Mouse (Mus musculus) left cerebral cortex, postnatal 14 days (tissue): ENCODE measurements around the gene 2810004N23Rik. TPM values are rescaled to one million over a fixed set of nuclear protein-coding genes. Genes with fewer than 3 reads are reported as not detected.

Experiments
- DNase-seq, 2 experiments: peaks; one replicate each; pipeline ENCODE4 v3.0.0; 2021 to 2022; ENCODE audit warnings: low spot score in 2 of 2, mixed read lengths in 1 of 2
- intact Hi-C: fragments of 180-260 bp; cut with DNase I; formaldehyde crosslinking; loops from one replicate; pipeline ENCODE4 v1.15.1; 2025
- total RNA-seq, 2 experiments: library from RNA; stranded (reverse); gene quantifications; 2 replicates each; pipeline ENCODE4 v1.2.3; 2021

2810004N23Rik gene
- total RNA-seq, 2 experiments from 2014 or later = 20.1 to 20.4 TPM

DNA sequence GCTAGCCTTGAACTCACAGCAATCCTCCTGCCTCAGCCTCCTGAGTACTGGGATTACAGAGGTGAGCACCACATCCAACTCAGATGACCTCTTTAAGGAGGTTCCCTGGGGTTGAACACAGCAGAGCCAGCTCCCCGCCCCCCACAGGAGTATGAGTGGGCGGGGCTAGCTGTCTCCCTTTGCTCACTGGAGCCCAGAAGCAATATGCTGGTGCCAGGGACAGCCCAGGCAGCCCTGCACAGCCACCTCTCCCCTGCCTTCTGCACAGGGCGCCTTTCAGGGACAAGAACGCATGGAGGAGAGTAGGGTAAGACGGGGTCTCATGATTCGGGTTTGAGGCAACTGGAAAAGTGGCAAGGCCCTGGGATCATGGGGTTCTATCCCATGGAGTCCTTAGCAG, 31.4 kb downstream of the 2810004N23Rik start:
- intact Hi-C loops = no loop called here
- DNase-seq = no peak

DNA sequence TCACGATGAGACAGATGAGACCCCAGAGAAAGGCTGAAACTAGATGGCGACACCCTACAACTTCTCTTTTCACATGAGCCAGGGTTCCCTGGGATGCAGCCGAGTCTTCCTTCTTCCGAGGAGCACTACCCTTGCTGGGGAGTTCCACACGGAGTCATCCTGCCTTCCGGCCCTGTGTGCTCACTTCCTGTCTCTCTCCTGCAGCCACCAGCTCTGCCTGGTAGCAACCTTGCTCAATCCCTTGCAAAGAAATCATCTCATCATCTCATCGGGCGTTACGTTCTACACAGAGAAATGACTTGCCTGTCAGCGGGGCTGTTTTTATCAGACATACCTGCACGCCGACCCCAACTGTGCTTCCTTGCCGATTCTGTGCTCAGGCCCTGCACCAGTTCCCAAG, 32.9 kb downstream of the 2810004N23Rik start:
- no peak for DNase-seq
- intact Hi-C loops = no loop called here

DNA sequence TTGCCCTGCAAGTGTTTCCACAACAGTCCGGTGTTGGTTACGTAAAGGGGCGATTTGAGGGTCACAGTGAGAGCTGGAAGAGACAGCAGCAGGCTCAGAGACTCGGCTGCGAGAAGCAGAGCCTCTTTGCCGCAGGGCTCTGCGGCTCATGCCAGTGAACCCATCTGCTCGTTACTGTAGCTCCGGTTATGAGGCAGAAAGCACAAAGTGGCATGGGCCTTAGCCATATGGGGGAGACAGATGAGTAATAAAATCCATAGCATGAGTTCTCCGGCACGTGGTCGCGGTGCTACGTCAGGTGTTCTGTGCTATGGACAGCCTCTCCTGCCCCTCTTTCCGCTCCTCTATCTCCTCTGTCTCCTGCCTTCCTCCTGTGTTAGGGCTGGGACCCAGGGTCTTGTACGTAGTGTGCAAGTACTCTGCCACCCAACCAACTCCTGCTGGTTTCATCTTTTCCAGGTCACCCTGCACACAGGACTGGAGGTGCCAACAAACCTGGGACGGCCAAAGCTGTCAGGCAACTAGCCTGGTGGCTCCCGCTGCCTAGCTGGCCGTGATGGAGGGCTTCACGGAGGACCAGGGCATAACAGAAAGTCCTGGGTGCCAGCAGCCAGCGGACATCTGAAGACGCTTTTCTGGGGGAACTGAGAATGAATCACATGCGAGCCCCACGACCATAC, 34.2 kb downstream of the 2810004N23Rik start:
- DNase-seq = peak; percentile 30 to 52
- intact Hi-C loops = loop anchor here (5.0 kb wide), 1 partner anchor 71 kb away; no protein-coding TSS in a partner anchor

DNA sequence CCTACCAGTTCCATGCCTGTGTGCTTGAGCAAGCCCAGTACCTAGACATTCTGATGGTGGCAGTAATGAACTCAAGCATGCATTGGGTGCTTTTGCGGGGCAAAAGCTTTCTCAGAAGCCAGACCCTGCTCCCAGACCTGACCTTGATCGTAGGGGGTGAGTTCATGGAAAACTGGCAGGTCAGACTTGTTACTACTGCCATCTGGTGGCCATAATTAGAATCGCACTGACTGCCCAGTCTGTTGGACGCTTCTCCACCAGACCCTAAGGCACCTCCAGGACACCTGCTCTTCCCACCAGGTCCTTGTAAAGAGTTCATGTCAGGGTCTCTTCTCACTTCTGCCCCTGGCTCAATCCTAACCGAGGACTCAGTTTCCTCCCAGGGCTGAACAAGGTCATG, 35.5 kb downstream of the 2810004N23Rik start:
- intact Hi-C loops = loop anchor here (5.0 kb wide), 1 partner anchor 70 kb away; no protein-coding TSS in a partner anchor
- DNase-seq = peak; percentile 51 to 69

DNA sequence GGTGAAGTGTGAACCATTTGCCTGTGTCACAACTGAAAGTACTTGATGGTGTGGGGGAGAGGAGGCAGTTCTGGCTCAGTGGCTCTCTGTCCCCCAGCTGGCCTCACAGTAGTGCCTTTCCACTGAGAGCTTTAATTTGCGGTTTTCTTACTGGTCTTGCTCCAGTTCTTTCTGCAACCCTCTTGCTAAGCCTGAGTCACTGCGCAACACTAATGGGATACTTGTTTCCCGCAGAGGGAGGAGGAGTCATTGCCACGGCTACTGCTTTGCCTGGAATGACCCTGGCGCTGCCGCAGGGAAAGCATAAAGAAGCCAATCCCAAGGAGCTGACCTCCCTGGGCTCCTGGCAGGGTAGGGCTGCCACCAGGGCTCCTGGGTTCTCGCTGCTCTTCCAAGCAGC, 36.3 kb downstream of the 2810004N23Rik start:
- peak; percentile 15 to 38 for DNase-seq

DNA sequence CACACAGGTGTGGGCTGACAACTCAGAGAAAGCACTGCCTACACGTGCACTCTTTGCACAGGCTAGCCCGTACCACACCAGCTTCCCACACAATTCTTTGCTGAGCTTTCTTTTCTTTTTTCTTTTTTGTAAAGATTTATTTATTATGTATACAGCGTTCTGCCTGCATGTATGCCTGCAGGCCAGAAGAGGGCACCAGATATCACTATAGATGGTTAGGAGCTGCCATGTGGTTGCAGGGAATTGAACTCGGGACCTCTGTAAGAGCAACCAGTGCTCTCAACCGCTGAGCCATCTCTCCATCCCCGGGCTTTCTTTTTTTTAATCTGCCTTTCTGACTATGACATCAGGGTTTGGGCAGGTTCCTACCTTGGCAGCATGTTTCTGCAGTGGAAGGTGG, 39.4 kb downstream of the 2810004N23Rik start:
- no peak for DNase-seq
- intact Hi-C loops = no loop called here

More for the DNA sequence above, 36.3 kb downstream of the 2810004N23Rik start:
- intact Hi-C loops = loop anchor here (5.0 kb wide), 1 partner anchor 69 kb away; no protein-coding TSS in a partner anchor

DNA sequence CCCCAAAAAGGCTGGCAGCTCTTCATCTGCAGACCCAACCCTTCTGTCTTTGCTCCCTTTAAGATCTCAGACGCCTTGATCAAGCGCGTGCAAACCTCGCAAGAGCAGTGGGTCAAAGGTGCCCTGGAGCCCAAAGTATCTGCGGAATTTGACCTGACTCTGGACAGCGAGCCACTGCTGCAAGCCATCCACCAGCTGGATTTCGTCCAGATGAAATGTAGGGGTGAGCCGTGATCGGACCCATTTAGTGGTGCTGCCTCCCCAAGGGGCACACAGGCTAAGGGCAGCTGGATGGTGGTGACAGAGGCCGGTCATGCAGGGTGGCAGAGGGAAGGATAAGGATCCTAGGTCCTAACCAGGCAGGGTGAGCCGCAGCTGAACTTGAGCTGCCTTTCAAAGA, 42.8 kb downstream of the 2810004N23Rik start:
- intact Hi-C loops = no loop called here
- no peak for DNase-seq

DNA sequence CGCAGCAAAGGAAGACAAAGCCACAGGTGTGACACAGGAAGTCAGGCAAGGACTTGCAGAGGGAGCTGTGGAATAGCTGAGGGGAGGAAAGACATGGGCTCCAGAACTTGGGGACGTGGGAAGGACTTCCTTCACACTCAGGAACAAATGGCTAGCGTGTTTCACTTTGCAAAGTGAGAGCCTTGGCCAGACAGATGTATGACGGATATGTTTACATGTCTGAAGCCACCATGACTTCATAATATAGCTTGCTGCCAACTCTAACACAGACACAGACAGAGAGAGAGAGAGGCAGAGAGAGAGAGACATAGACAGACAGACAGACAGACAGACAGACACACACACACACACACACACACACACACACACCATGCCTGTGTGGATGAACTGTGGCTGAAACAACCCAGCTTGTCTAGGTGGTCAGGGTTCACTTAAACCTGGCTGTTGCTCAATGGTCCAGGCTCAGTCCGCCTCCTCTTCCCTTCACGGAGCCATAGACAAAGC, 43.3 kb downstream of the 2810004N23Rik start:
- intact Hi-C loops = no loop called here
- no peak for DNase-seq

DNA sequence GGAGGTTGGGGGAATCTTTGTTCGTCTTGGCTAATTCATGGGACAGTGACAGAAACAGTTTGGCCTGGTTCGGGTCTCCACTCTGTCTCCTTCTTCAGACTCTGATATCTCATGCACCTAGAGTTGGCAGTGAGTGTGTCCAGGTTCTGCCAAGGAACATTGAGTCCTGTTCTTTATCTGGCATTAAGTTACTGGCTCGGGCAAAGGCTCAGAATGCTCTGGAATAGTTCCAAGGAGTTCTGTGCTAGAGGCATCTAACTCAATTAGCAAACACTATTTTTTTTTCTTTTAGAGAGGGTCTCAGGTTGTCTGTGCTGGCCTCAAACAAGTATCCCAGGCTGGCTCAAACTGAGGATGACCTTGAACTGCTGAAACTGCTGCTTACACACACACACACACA, 45.6 kb downstream of the 2810004N23Rik start:
- intact Hi-C loops = no loop called here
- peak in 1 of 2 experiments; percentile 30 for DNase-seq

DNA sequence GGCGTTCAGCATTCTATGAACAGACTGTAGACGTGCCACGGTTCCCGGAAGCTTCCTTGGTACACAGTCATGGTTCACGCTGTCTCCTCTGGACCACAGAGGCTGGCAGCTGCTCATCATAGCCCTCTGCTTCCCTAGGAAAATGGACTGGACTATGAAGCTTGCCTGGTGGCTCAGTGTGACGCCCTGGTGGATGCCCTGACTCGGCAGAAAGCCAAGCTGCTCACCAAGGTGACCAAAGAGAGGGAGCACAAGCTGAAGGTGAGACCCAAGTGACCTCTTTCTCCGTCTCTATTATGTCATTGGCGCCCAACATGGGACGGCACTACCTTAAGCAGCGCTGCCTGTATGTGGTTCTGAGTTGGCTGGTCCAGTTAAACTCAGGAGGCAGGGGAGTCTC, 46.1 kb downstream of the 2810004N23Rik start:
- no peak for DNase-seq
- intact Hi-C loops = no loop called here

DNA sequence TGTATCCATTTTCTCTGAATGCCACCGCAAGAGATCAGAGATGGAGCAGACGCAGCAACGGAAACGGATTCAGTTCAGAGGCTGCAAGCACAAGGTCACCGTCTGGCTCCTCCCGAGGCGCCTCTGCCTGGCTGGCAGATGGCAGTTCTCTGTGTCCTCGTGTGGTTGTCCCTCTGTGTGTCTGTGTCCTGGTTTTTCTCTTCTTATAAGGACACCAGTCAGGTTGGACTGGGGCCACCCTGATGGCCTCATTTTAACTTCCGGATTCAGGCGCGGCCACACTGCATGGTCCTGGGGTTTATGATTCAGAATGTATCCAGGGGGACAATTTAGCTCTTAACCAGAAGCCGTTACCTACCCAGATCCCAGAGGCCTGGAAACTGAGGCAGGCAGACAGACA, 47.0 kb downstream of the 2810004N23Rik start:
- no peak for DNase-seq
- intact Hi-C loops = no loop called here

DNA sequence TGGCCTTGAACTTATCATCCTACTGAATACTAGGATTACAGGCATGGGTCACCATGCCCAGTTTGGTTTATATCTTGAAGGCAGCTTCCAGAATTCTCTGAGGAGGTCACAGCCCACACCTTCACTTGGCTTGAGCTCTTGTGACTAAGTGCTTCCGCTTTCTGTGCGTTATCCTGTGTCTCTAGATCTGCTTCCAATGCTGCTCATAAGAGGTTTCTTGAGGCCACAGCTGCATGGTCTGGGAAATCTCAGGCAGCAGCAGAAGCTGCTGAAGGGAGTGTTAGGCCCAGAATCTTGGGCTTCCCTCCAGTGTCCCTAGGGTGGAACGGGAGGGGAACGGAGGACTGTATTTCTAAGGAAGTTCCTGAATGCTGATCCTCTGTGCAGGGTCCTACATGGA, 49.6 kb downstream of the 2810004N23Rik start:
- no peak for DNase-seq
- intact Hi-C loops = no loop called here

DNA sequence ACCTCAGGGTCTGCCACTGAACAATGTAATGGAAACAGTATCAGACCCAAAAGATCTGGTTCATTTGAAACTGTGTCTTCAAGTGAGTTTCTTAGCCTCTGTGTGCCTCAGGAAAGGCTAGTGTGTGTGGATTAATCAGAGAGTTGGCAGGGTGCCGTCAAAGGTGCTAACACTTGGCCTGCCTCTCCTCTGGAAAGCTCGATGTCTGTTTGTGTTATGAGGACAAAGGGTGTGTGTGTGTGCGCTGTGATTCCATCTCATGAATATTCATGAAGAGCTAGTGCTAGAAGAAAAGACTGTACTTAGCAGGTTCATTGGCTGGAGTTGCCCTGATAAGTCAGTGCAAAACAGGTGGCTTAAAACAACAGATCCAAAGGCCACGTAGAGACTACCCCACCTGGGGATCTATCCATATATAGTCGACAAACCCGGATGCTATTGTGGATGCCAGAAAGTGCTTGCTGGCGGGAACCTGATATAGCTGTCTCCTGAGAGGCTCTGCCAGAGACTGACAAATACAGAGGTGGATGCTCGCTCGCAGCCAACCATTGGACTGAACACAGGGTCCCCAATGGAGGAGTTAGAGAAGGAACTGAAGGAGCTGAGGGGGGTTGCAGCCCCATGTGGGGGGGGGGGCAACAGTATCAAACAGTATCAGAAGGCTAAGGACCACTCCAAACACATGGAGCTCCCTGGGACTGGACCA, 52.1 kb downstream of the 2810004N23Rik start:
- no peak for DNase-seq
- intact Hi-C loops = no loop called here

DNA sequence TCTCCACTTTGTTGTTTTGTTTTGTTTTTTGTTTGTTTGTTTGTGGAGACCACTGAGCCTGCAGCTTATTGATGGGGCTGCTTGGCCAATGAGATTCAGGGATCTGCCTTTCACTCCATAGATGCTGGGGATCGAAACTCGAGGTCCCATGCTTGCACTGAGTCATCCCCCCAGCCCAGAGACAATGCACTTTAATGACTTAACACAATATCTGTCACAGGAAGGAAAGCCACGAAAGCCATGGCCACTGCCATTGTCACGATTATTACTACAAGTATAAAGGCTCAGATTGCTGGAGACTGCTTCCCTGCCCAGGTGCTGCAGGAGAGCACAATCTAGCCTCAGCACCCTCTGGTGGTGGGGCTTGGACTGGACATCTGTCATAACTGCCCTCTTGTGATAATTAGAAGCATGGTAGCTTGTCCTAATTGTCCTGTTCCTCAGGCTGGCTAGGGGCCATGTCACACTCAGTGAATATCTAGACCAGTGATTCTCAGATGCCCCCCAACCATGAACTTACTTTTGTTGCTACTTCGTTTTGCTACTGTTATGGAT, 52.8 kb downstream of the 2810004N23Rik start:
- no peak for DNase-seq
- intact Hi-C loops = no loop called here

DNA sequence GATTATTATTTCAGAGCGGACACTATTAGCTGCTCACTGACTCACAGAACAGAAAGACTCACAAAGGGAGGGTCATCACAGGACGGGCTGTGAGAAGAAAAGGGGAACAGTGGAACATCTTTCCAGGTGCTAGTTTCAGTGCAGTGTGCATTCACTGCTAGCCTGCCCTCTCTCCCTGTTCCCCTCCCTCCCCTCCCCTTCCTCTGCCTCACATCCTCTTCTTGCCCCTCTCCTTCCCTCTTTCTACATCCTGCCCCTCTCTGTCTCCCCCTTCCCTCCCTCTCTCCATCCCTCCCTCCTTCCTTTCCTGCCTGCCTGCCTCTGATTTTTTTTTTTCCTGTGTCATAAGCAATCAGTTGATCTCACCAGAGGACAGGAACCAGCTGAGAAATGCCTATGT, 53.5 kb downstream of the 2810004N23Rik start:
- intact Hi-C loops = no loop called here
- DNase-seq = no peak

DNA sequence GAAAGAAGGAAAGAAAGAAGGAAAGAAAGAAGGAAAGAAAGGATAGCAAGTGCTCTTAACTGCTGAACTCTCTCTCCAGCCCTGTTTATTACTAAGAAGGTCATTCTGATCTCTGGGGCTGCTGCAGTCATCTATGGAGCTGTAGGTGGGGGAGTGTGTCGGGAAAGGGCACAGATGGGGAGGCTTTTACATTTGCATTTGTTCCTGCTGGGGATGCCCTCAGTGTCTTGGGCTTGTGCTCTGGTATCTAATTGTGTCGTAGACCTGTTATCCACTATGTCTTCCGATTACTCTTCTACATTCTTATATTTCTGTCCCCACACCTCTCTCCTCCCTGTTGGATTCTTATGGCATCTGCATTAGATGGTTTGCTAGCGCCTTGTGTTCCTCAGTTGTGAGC, 56.9 kb downstream of the 2810004N23Rik start:
- DNase-seq = no peak
- intact Hi-C loops = no loop called here

DNA sequence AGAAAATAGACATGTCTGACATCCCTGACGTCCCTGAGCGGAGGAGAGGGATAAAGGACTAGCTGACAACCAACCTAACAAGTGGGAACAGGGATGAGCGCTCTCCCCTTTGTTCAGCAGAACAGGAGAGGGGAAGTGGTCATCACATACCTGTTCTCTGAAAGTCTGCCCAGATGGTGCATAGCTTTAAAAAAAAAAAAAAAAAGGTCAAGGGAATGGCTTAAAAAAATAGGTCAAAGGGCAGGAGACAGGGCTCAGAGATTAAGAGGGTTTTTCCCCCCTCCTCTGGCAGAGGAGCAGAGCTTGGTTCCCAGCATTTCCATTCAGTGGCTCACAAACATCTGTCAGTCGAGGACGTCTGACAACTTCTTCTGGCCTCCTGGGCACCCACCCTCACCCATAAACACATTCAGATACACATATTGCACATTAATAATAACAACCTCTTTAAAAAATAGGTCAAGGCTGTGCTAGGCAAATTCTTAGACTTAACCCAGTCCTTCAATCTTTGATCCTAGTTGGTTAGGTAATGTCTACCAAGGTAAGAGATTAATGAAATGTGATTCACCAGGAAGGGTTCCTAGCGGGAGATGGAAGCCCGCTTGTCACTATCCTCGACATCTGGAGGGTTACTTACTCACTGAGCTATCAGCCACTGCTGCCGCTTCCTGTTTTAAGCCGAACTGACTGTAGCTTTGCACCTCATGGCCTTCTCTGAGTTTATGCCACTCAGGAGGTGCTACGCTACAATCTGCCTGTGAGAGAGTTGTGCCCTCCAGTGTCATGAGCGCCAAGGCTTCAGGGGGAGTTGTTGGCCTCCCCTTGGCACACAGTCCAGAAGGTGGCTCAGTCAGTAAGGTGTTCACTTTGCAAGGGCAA, 58.9 kb downstream of the 2810004N23Rik start:
- no peak for DNase-seq
- intact Hi-C loops = no loop called here

DNA sequence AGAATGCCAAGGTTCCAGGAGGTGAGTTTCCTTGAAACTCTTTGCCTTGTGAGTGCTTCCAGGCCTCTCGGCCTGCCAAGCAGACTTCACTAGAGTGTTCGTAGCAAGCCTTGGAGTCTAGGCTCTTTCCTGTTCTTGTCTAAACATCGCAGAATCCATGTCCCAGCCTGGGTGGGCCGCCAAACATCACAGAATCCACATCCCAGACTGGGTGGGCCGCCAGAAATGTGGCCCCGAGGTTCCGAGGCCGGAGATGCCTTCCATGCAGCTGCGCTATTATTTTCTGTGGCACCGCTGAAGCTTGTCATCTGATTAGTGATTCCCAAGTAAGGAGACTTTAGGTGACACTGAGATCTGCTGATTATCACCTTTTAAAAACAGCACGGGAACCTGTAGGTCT, 62.4 kb downstream of the 2810004N23Rik start:
- intact Hi-C loops = no loop called here
- DNase-seq = no peak

DNA sequence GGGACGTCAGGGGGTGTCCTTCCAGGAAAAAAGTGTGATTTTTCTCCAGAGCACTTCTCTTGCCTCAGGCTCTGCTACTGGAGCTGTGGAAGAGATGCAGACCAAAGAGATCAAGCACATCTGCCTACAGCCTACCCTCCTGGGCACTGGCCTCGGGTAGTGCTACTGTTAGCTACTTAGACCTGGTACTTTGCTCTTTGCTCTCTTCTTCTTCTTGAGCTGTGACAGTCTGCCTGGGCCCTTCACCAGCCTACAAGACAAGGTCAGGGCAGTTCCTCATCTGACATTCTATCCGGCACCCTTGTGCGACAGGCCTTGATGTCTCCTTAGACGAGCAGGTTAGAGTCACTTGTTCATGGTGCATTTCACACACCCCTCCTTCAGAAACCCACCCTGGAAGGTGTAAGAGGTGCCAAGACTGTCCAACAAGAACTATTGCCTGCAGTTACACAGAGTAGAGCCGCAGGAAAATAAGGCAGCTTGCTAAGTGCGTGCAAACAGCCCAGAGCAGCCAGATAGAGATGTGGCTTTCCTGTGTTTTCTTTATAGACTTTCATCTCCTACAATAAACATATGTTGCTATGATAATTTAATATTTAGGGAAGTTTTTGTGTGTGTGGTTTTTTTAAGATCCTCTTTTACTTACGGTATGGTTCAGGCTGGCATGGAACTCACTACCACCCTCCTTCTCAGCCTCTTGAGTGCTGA, 67.0 kb downstream of the 2810004N23Rik start:
- intact Hi-C loops = no loop called here
- no peak for DNase-seq
